Mouse (Mus musculus) midbrain, embryonic 13.5 days (tissue): ENCODE measurements around the gene Dst. TPM values are rescaled to one million over a fixed set of nuclear protein-coding genes. Genes with fewer than 3 reads are reported as not detected.

Experiments used
- ATAC-seq: fragments of 200-750 bp; cut with Nextera tagmentation; 2 replicates; pipeline ENCODE4 v1.8.0; 2017; ENCODE audit warnings: mild to moderate bottlenecking, moderate TSS enrichment, moderate library complexity
- H3K27ac ChIP-seq: fragments of 300-500 bp; sonication (generic); 2 replicates; pipeline ENCODE4 v1.5.1; 2015; ENCODE audit warnings: inconsistent platforms, mild to moderate bottlenecking, moderate library complexity
- H3K27me3 ChIP-seq: fragments of 300-500 bp; sonication (generic); 2 replicates; pipeline ENCODE4 v1.6.1; 2015; ENCODE audit warnings: mild to moderate bottlenecking, inconsistent platforms
- H3K36me3 ChIP-seq: fragments of 300-500 bp; sonication (generic); 2 replicates; pipeline ENCODE4 v1.6.1; 2015; ENCODE audit warnings: mild to moderate bottlenecking, inconsistent platforms
- H3K4me1 ChIP-seq: fragments of 300-500 bp; sonication (generic); replicated peaks from 2 replicates; pipeline ENCODE4 v1.6.1; 2015; ENCODE audit warnings: inconsistent platforms
- H3K4me2 ChIP-seq: fragments of 300-500 bp; sonication (generic); replicated peaks from 2 replicates; pipeline ENCODE4 v1.6.1; 2015; ENCODE audit warnings: moderate library complexity, mild to moderate bottlenecking, inconsistent platforms
- H3K4me3 ChIP-seq: fragments of 300-500 bp; sonication (generic); replicated peaks from 2 replicates; pipeline ENCODE4 v1.5.1; 2015; ENCODE audit warnings: mild to moderate bottlenecking, inconsistent platforms
- H3K9ac ChIP-seq: fragments of 300-500 bp; sonication (generic); replicated peaks from 2 replicates; pipeline ENCODE4 v1.6.1; 2015; ENCODE audit warnings: mild to moderate bottlenecking, inconsistent platforms
- H3K9me3 ChIP-seq: fragments of 300-500 bp; sonication (generic); 2 replicates; pipeline ENCODE4 v1.6.1; 2016; ENCODE audit warnings: mild to moderate bottlenecking, inconsistent platforms
- WGBS: fragments of 180-500 bp; shearing (Covaris S2); methylation state at CpG from one replicate; pipeline ENCODE4 v1.1.7; 2015; 5-methylcytosine and 5-hydroxymethylcytosine counted together
- polyA plus RNA-seq: library from polyadenylated mRNA; unstranded; fragments of >200 nt; fragmentation: Nextera tagmentation; extraction: Ambion mirVana; gene quantifications from 2 replicates; pipeline ENCODE4 v1.2.1, GENCODE M21; 2015

Gene Dst
- polyA plus RNA-seq, 1 experiment from 2014 or later, result 38.3 TPM

GRCm38 (mm10) chr1:34116444-34116843 lies 208.4 kb downstream of the Dst start:
- Histone ChIP-seq H3K27ac (no peak overlapping the region), H3K4me2 (no peak overlapping the region), H3K27me3 (no peaks in the 10 kb centered on the region), H3K9ac (no peak overlapping the region), H3K36me3 (peaks cover 6% of the 10 kb centered on the region; the same call in 1 of the 2 replicates), H3K4me3 (no peak overlapping the region), H3K4me1 (peaks cover 5% of the 10 kb centered on the region; the same call in 1 of the 2 replicates), H3K9me3 (no peaks in the 10 kb centered on the region)
- 86% methylated on average over 11 of the region's 11 CpGs for WGBS
- ATAC-seq, result no peak

DNA sequence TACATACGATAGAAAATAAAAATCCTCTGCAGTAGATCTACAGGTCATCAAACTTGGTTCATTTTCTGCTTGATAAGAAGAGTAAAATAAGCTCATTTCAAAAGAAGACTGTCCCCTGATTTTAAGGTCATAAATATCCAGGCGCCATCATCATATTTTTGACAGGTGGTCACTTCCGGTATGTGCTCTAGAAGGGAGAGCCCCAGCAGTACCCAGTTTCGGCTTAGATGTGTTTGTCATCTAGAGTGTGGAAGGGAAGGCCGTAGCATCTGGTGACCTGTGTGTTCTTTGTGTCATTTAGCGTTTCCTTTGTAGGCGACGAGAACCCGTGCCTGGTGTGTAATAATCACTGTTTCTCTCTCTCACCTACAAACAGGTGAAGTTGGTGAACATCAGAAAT lies 209.0 kb downstream of the Dst start:
- no peak for ATAC-seq
- no peaks in the 10 kb centered on the region for H3K27me3 ChIP-seq

GRCm38 (mm10) chr1:34117709-34118108 lies 209.7 kb downstream of the Dst start:
- Histone ChIP-seq H3K9ac (no peak overlapping the region), H3K36me3 (peaks cover 6% of the 10 kb centered on the region; the same call in 1 of the 2 replicates), H3K27ac (no peak overlapping the region), H3K4me1 (peaks cover 5% of the 10 kb centered on the region; the same call in 1 of the 2 replicates), H3K4me3 (no peak overlapping the region), H3K9me3 (no peaks in the 10 kb centered on the region), H3K4me2 (no peak overlapping the region), H3K27me3 (no peaks in the 10 kb centered on the region)
- ATAC-seq, result 0 out of 2 replicates have a peak, but pooled peaks have one; percentile 54
- WGBS, result 51% methylated on average over 3 of the region's 3 CpGs

More for the DNA sequence above, 209.0 kb downstream of the Dst start:
- Histone ChIP-seq H3K4me2 (no peak overlapping the region), H3K4me3 (no peak overlapping the region), H3K27ac (no peak overlapping the region), H3K9me3 (no peaks in the 10 kb centered on the region), H3K4me1 (peaks cover 5% of the 10 kb centered on the region; the same call in 1 of the 2 replicates), H3K36me3 (peaks cover 6% of the 10 kb centered on the region; the same call in 1 of the 2 replicates), H3K9ac (no peak overlapping the region)
- WGBS, result 91% methylated on average over 9 of the region's 9 CpGs

- Histone ChIP-seq H3K9ac (no peak overlapping the region), H3K4me3 (no peak overlapping the region), H3K27ac (no peak overlapping the region), H3K36me3 (no peaks in the 10 kb centered on the region), H3K9me3 (no peaks in the 10 kb centered on the region), H3K27me3 (no peaks in the 10 kb centered on the region), H3K4me2 (no peak overlapping the region), H3K4me1 (peaks cover 5% of the 10 kb centered on the region; the same call in 1 of the 2 replicates)
- ATAC-seq, result no peak
- WGBS, result 93% methylated on average over 6 of the region's 6 CpGs
Measured at GRCm38 (mm10) chr1:34120066-34120465, 212.0 kb downstream of the Dst start.

DNA sequence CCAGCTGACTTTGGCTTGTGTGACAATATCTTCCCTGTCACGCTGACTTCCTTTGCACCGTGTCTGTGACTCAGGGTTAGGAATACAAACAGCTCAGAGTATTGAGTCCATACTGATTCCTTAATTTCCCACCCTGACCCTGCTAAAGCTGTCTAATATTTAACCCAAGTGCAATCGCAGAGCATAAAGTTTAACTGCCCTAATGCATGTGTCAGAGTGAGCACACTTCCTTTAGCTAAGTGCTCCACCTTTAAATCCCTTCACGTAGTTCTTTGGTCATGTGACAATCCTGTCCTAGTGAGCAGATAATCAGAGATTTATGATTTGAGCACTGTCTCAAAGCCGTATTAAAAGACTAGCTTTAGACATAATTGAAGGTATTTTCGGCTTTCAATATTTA lies 212.6 kb downstream of the Dst start:
- no peaks in the 10 kb centered on the region for H3K36me3 ChIP-seq
- H3K4me1 ChIP-seq, result peaks cover 5% of the 10 kb centered on the region; the same call in 1 of the 2 replicates
- 74% methylated on average over 6 of the region's 6 CpGs for WGBS
- H3K9ac ChIP-seq, result no peak overlapping the region
- ATAC-seq, result no peak
- H3K9me3 ChIP-seq, result no peaks in the 10 kb centered on the region
- no peaks in the 10 kb centered on the region for H3K27me3 ChIP-seq
- H3K4me3 ChIP-seq, result no peak overlapping the region
- H3K27ac ChIP-seq, result no peak overlapping the region
- H3K4me2 ChIP-seq, result no peak overlapping the region

- H3K9me3 ChIP-seq, result no peaks in the 10 kb centered on the region
- H3K4me2 ChIP-seq, result no peak overlapping the region
- peaks cover 5% of the 10 kb centered on the region; the same call in 1 of the 2 replicates for H3K4me1 ChIP-seq
- no peaks in the 10 kb centered on the region for H3K27me3 ChIP-seq
- no peak overlapping the region for H3K27ac ChIP-seq
- H3K4me3 ChIP-seq, result no peak overlapping the region
- H3K9ac ChIP-seq, result no peak overlapping the region
- H3K36me3 ChIP-seq, result no peaks in the 10 kb centered on the region
- WGBS, result 81% methylated on average over 29 of the region's 29 CpGs
- ATAC-seq, result no peak
Measured at GRCm38 (mm10) chr1:34121157-34122015, 213.4 kb downstream of the Dst start.

DNA sequence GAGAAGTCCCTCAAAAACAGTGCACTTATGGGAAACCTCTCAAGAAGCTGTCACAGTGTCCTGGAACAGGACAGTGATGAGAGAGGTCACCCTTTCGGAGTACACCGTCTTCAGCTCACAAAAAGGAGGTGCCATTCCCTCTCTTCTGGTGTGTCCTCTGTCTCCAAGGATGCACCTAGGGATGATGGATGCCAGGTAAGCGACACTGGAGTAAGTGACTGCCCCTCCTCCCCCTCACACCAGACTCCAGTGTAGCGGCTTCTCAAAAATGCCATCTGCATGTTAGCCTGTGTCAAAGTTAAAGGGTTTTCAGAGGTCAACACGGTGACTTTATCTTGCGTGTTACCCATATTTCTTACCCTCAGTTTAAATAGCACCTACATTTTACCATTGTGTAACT lies 214.2 kb downstream of the Dst start:
- no peak for ATAC-seq
- H3K36me3 ChIP-seq, result no peaks in the 10 kb centered on the region
- H3K9me3 ChIP-seq, result no peaks in the 10 kb centered on the region
- H3K4me3 ChIP-seq, result no peak overlapping the region
- WGBS, result 93% methylated on average over 6 of the region's 6 CpGs
- H3K4me2 ChIP-seq, result no peak overlapping the region
- H3K27ac ChIP-seq, result no peak overlapping the region
- H3K27me3 ChIP-seq, result no peaks in the 10 kb centered on the region
- peaks cover 5% of the 10 kb centered on the region; the same call in 1 of the 2 replicates for H3K4me1 ChIP-seq
- no peak overlapping the region for H3K9ac ChIP-seq

GRCm38 (mm10) chr1:34122905-34123304 lies 214.9 kb downstream of the Dst start:
- peaks cover 5% of the 10 kb centered on the region; the same call in 1 of the 2 replicates for H3K4me1 ChIP-seq
- H3K36me3 ChIP-seq, result no peaks in the 10 kb centered on the region
- H3K4me3 ChIP-seq, result no peak overlapping the region
- H3K4me2 ChIP-seq, result no peak overlapping the region
- H3K27me3 ChIP-seq, result no peaks in the 10 kb centered on the region
- no peak overlapping the region for H3K27ac ChIP-seq
- H3K9ac ChIP-seq, result no peak overlapping the region
- 86% methylated on average over 1 of the region's 1 CpGs for WGBS
- ATAC-seq, result no peak
- no peaks in the 10 kb centered on the region for H3K9me3 ChIP-seq

- H3K9me3 ChIP-seq, result no peaks in the 10 kb centered on the region
- H3K4me2 ChIP-seq, result no peak overlapping the region
- H3K36me3 ChIP-seq, result no peaks in the 10 kb centered on the region
- no peak overlapping the region for H3K27ac ChIP-seq
- peaks cover 5% of the 10 kb centered on the region; the same call in 1 of the 2 replicates for H3K4me1 ChIP-seq
- no peaks in the 10 kb centered on the region for H3K27me3 ChIP-seq
- no peak for ATAC-seq
- no peak overlapping the region for H3K9ac ChIP-seq
- 93% methylated on average over 5 of the region's 5 CpGs for WGBS
- H3K4me3 ChIP-seq, result no peak overlapping the region
Measured at GRCm38 (mm10) chr1:34123334-34123733, 215.3 kb downstream of the Dst start.

GRCm38 (mm10) chr1:34124376-34124775 lies 216.4 kb downstream of the Dst start:
- H3K4me3 ChIP-seq, result no peak overlapping the region
- no peaks in the 10 kb centered on the region for H3K36me3 ChIP-seq
- no peak overlapping the region for H3K27ac ChIP-seq
- no peaks in the 10 kb centered on the region for H3K9me3 ChIP-seq
- H3K4me2 ChIP-seq, result no peak overlapping the region
- no peak for ATAC-seq
- no peaks in the 10 kb centered on the region for H3K27me3 ChIP-seq
- H3K4me1 ChIP-seq, result peaks cover 5% of the 10 kb centered on the region; the same call in 1 of the 2 replicates
- 75% methylated on average over 7 of the region's 7 CpGs for WGBS
- H3K9ac ChIP-seq, result no peak overlapping the region

DNA sequence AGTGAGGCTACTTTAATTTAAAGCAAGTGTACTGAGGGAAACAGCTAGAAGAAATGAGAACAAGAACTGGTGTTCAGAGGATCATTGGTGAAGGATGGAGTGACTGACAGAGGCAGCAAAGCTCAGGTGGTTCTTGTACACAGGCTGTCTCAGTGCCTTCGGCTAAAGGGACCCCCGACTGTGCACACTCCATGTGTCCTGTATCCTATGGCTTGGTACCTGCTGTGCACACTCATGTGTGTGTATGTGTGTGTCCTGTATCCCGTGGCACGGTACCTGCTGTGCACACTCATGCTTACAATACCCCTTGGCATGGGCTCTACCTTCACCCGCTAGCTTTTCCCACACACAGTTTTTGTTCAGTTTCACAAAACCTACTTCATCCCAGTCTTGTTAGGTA lies 217.1 kb downstream of the Dst start:
- 0 out of 2 replicates have a peak, but pooled peaks have one; percentile 56 for ATAC-seq
- Histone ChIP-seq H3K4me1 (peaks cover 5% of the 10 kb centered on the region; the same call in 1 of the 2 replicates), H3K9me3 (no peaks in the 10 kb centered on the region), H3K27me3 (no peaks in the 10 kb centered on the region), H3K4me3 (no peak overlapping the region), H3K36me3 (no peaks in the 10 kb centered on the region), H3K9ac (no peak overlapping the region), H3K27ac (no peak overlapping the region), H3K4me2 (no peak overlapping the region)
- 87% methylated on average over 5 of the region's 5 CpGs for WGBS

DNA sequence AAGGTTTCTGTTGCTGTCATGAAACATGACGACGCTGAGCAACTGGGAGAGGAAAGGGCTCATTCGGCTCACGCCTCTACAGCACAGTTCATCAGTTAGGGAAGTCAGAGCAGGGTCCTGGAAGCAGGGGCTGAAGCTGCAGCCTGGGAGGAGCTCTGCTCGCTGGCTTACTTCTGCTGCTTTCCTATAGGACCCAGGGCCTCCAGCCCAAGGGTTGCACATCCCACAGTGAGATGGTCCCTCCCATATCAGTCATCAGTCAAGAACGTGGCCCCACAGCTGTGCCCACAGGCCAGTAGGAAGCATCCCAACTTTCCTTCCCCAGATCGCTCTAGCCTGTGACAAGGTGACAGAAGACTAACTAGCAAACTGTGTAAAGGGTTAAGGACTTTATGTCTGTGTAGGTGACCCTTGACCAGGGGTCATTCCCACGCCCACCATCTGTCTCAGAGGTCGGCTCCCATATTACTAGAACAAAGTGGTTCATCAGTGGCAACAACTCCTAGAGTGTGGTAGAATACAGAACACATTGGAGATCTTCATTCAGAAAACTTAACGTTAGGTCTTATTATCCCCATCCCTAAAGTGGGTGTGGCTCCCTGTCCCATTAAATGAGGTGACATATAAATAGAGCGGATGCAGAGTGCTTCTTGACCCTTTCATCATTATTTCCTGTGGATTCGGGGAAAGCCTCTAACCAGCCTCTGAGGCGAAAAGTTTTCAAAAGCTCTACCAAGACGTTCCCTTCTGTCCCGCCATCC lies 219.9 kb downstream of the Dst start:
- Histone ChIP-seq H3K4me3 (no peak overlapping the region), H3K27ac (no peak overlapping the region), H3K36me3 (no peaks in the 10 kb centered on the region), H3K27me3 (no peaks in the 10 kb centered on the region), H3K4me1 (no peaks in the 10 kb centered on the region), H3K4me2 (no peak overlapping the region), H3K9ac (no peak overlapping the region), H3K9me3 (no peaks in the 10 kb centered on the region)
- no peak for ATAC-seq
- 78% methylated on average over 15 of the region's 15 CpGs for WGBS
